Mouse (Mus musculus) liver, embryonic 16.5 days (tissue): ENCODE data around the gene Zbtb20. TPM values are rescaled to one million over a fixed set of nuclear protein-coding genes. Genes with fewer than 3 reads are reported as not detected.
"Not testable (repeated sequence)": the region's sequence is repeated elsewhere in the genome, so short reads cannot be mapped to it uniquely, and the experiment has no call there.

Experiments
- ATAC-seq: fragments of 200-750 bp; cut with Nextera tagmentation; 2 replicates; pipeline ENCODE4 v1.8.0; 2017; ENCODE audit warnings: low read depth, mild to moderate bottlenecking, moderate number of reproducible peaks, moderate library complexity
- H3K27ac ChIP-seq: fragments of 300-500 bp; sonication (generic); 2 replicates; pipeline ENCODE4 v1.5.1; 2014; ENCODE audit warnings: mild to moderate bottlenecking, low read length
- H3K27me3 ChIP-seq: fragments of 300-500 bp; sonication (generic); 2 replicates; pipeline ENCODE4 v1.6.1; 2014; ENCODE audit warnings: low read depth, low read length, mixed read lengths; ENCODE audit not compliant: control insufficient read depth, insufficient read depth
- H3K36me3 ChIP-seq: fragments of 300-500 bp; sonication (generic); 2 replicates; pipeline ENCODE4 v1.6.1; 2014; ENCODE audit warnings: mild to moderate bottlenecking; ENCODE audit not compliant: control insufficient read depth, insufficient read depth
- H3K4me1 ChIP-seq: fragments of 300-500 bp; sonication (generic); 2 replicates; pipeline ENCODE4 v1.6.1; 2014; ENCODE audit warnings: low read depth, low read length, mixed read lengths; ENCODE audit not compliant: control insufficient read depth
- H3K4me2 ChIP-seq: fragments of 300-500 bp; sonication (generic); 2 replicates; pipeline ENCODE4 v1.6.1; 2014; ENCODE audit warnings: low read depth, low read length, mixed read lengths
- H3K4me3 ChIP-seq: fragments of 300-500 bp; sonication (generic); 2 replicates; pipeline ENCODE4 v1.5.1; 2014; ENCODE audit warnings: low read depth, mild to moderate bottlenecking, low read length
- H3K9ac ChIP-seq: fragments of 300-500 bp; sonication (generic); 2 replicates; pipeline ENCODE4 v1.6.1; 2014; ENCODE audit warnings: low read depth, low read length
- H3K9me3 ChIP-seq: fragments of 300-500 bp; sonication (generic); replicated peaks from 2 replicates; pipeline ENCODE4 v1.6.1; 2016; ENCODE audit warnings: low read length; ENCODE audit not compliant: control insufficient read depth
- WGBS: fragments of 180-500 bp; shearing (Covaris S2); extraction: QIAGEN DNeasy Blood & Tissue Kit; methylation state at CpG from one replicate; pipeline ENCODE4 v1.1.7; 2014; ENCODE audit not compliant: insufficient replicate concordance; 5-methylcytosine and 5-hydroxymethylcytosine counted together
- polyA plus RNA-seq: library from polyadenylated mRNA; unstranded; fragments of >200 nt; fragmentation: Nextera tagmentation; extraction: Ambion mirVana; gene quantifications from 2 replicates; pipeline ENCODE4 v1.2.1, GENCODE M21; 2015

Zbtb20 gene
- polyA plus RNA-seq, 1 experiment from 2014 or later, result 5.7 TPM

- WGBS, result 50% methylated on average over 8 of the region's 8 CpGs
- H3K9ac ChIP-seq, result no peak overlapping the region
- H3K4me1 ChIP-seq, result no peaks in the 10 kb centered on the region
- no peak for ATAC-seq
- H3K27ac ChIP-seq, result no peak overlapping the region
- no peaks in the 10 kb centered on the region for H3K36me3 ChIP-seq
- H3K4me2 ChIP-seq, result no peak overlapping the region
- no peak overlapping the region for H3K4me3 ChIP-seq
- H3K9me3 ChIP-seq, result no peaks in the 10 kb centered on the region
- H3K27me3 ChIP-seq, result no peaks in the 10 kb centered on the region
Measured at GRCm38 (mm10) chr16:42914457-42915085, 38.9 kb downstream of the Zbtb20 start.

DNA sequence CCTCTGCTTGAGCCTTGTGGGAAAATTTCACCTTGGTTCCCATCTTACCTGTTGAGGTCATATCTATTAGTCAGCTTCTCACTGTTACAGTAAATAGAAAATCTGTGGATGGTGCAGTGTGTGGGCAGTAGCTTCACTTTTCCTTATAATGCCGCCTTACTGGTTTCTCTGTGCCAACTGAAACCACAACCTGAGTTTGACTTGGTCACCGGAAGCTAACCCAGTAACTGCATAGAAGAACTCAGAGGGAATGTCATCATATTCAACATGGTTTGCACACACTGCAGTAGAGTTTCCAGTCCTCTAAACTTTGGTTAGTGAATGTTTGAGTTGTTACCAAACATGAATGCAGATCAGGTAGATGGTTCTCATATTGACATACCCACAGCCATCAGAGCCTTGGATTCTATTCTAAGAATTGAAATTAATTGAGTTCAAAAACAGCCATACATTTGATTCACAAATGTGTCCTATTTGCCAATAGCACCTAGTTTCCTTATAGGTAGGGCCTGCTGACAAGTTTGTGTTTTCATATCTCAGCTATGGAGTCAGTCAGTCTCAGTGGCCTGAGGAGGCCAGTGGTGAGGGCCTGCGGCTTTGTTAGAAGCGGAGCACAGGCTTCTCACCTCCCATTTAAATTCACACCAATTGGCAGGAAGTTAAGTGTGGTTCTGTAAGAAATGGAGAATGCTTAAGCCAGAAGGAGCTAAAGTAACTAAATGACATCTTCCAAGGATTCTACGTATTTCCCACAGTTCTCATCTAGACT is 44.5 kb downstream of the Zbtb20 start:
- Histone ChIP-seq H3K27me3 (no peaks in the 10 kb centered on the region), H3K36me3 (no peaks in the 10 kb centered on the region), H3K4me2 (no peak overlapping the region), H3K4me3 (no peak overlapping the region), H3K9ac (no peak overlapping the region), H3K9me3 (no peaks in the 10 kb centered on the region), H3K27ac (no peak overlapping the region), H3K4me1 (no peaks in the 10 kb centered on the region)
- no peak for ATAC-seq
- 70% methylated on average over 5 of the region's 5 CpGs for WGBS

- H3K4me1 ChIP-seq, result no peaks in the 10 kb centered on the region
- H3K9ac ChIP-seq, result no peak overlapping the region
- H3K4me2 ChIP-seq, result no peak overlapping the region
- no peak overlapping the region for H3K4me3 ChIP-seq
- no peak overlapping the region for H3K27ac ChIP-seq
- no peaks in the 10 kb centered on the region for H3K36me3 ChIP-seq
- no peak for ATAC-seq
- H3K27me3 ChIP-seq, result no peaks in the 10 kb centered on the region
- WGBS, result 59% methylated on average over 4 of the region's 4 CpGs
- no peaks in the 10 kb centered on the region for H3K9me3 ChIP-seq
Measured at GRCm38 (mm10) chr16:42921436-42921835, 45.8 kb downstream of the Zbtb20 start.

DNA sequence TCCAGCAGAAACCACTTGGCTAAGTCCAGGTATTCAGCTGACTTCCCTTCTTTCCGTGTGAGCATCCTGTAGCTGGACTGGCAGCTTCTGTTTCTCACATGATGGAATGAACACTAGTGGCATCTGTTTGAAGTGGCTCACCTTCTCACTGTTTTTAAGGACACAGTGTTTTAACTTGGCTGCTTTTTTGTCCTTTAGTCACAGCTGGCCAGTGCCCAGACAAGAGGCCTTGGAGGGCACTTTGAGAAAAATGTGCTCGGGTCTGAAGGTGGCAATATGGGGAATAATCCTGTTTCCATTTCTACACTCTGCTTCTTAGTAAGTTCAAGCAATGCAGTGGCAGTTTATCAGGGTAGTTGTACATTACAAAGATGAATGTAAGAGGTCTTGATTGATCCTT is 62.5 kb downstream of the Zbtb20 start:
- Histone ChIP-seq H3K27me3 (no peaks in the 10 kb centered on the region), H3K4me3 (no peak overlapping the region), H3K9me3 (no peaks in the 10 kb centered on the region), H3K36me3 (no peaks in the 10 kb centered on the region), H3K4me2 (no peak overlapping the region), H3K4me1 (no peaks in the 10 kb centered on the region), H3K9ac (no peak overlapping the region), H3K27ac (no peak overlapping the region)
- no peak for ATAC-seq
- 43% methylated on average over 2 of the region's 2 CpGs for WGBS

- Histone ChIP-seq H3K4me3 (no peak overlapping the region), H3K9ac (no peak overlapping the region), H3K4me2 (no peak overlapping the region), H3K9me3 (no peaks in the 10 kb centered on the region), H3K4me1 (no peaks in the 10 kb centered on the region), H3K36me3 (no peaks in the 10 kb centered on the region), H3K27me3 (no peaks in the 10 kb centered on the region), H3K27ac (no peak overlapping the region)
- no peak for ATAC-seq
- WGBS, result 64% methylated on average over 4 of the region's 4 CpGs
Measured at GRCm38 (mm10) chr16:42947016-42947415, 71.3 kb downstream of the Zbtb20 start.

DNA sequence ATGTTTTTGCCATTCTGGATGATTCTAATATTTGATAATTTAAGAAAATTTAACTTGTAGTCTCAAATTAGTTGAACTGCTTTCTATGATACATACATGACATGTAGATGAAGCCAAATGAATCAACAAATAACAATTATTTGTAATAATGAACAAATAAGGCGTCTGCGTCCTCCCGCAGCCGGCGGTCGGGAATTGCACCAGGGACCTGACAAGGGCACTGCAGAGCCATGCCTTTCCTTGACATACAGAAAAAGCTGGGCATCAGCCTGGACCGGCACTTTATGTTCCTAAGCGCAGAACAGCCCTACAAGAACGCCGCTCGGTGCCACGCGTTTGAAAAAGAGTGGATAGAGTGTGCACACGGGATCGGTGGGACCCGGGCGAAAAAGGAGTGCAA is 79.7 kb downstream of the Zbtb20 start:
- not testable (repeated sequence) for H3K9ac ChIP-seq, H3K27ac ChIP-seq, ATAC-seq, H3K4me2 ChIP-seq, H3K36me3 ChIP-seq, H3K4me3 ChIP-seq, H3K9me3 ChIP-seq, H3K27me3 ChIP-seq, H3K4me1 ChIP-seq
- 84% methylated on average over 17 of the region's 17 CpGs for WGBS

GRCm38 (mm10) chr16:42972872-42973271 is 97.2 kb downstream of the Zbtb20 start:
- H3K4me2 ChIP-seq, result no peak overlapping the region
- no peak overlapping the region for H3K27ac ChIP-seq
- H3K9ac ChIP-seq, result no peak overlapping the region
- no peaks in the 10 kb centered on the region for H3K27me3 ChIP-seq
- H3K36me3 ChIP-seq, result no peaks in the 10 kb centered on the region
- H3K4me1 ChIP-seq, result no peaks in the 10 kb centered on the region
- no peak; the same call in 1 of the 2 replicates for ATAC-seq
- WGBS, result 58% methylated on average over 2 of the region's 2 CpGs
- H3K4me3 ChIP-seq, result no peak overlapping the region
- H3K9me3 ChIP-seq, result no peaks in the 10 kb centered on the region

GRCm38 (mm10) chr16:42998896-42999295 is 123.2 kb downstream of the Zbtb20 start:
- Histone ChIP-seq H3K4me1 (no peaks in the 10 kb centered on the region), H3K27ac (no peak overlapping the region), H3K27me3 (no peaks in the 10 kb centered on the region), H3K4me2 (no peak overlapping the region), H3K4me3 (no peak overlapping the region), H3K9me3 (no peaks in the 10 kb centered on the region), H3K36me3 (no peaks in the 10 kb centered on the region), H3K9ac (no peak overlapping the region)
- WGBS, result 56% methylated on average over 1 of the region's 1 CpGs
- ATAC-seq, result no peak

DNA sequence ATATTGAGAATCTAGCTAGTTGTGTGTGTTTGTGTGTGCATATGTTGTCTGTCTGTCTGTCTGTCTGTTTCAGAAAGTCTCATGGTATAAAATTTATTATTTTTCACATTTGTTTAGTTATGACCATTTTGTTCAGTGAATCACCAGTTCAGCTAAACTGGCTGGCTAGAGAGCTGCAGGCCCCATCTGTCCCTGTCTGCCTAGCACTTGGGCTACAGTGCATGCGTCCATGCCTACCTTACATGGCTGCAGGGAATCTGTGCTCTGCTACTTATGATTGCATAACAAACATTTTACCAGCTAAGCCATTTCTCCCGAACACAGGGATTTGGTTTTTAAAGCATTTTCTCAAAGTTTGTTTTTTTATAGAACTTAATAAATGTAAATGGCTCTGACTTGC is 150.7 kb downstream of the Zbtb20 start:
- H3K27me3 ChIP-seq, result no peaks in the 10 kb centered on the region
- ATAC-seq, result no peak
- no peak overlapping the region for H3K4me3 ChIP-seq
- H3K36me3 ChIP-seq, result no peaks in the 10 kb centered on the region
- 42% methylated on average over 2 of the region's 2 CpGs for WGBS
- H3K4me2 ChIP-seq, result no peak overlapping the region
- no peaks in the 10 kb centered on the region for H3K4me1 ChIP-seq
- no peak overlapping the region for H3K27ac ChIP-seq
- H3K9me3 ChIP-seq, result no peaks in the 10 kb centered on the region
- H3K9ac ChIP-seq, result no peak overlapping the region
